Mouse (Mus musculus) thymus, adult 2 months (tissue): Measurements from ENCODE around the gene Gm21962.

Source experiments
- CTCF ChIP-seq: fragments of 200-500 bp; IDR thresholded peaks from 2 replicates; pipeline ENCODE4 v1.5.1; 2012; ENCODE audit warnings: mild to moderate bottlenecking, control low read depth, low read length, moderate library complexity, borderline replicate concordance; ENCODE audit not compliant: control insufficient read depth, poor library complexity, insufficient read depth; ENCODE audit errors: extremely low read depth
- POLR2A ChIP-seq: fragments of 200-500 bp; IDR thresholded peaks from 2 replicates; pipeline ENCODE4 v1.6.1; 2012; ENCODE audit warnings: mild to moderate bottlenecking, low read length, control low read depth, moderate library complexity; ENCODE audit not compliant: control insufficient read depth, poor library complexity, insufficient read depth; ENCODE audit errors: extremely low read depth

DNA sequence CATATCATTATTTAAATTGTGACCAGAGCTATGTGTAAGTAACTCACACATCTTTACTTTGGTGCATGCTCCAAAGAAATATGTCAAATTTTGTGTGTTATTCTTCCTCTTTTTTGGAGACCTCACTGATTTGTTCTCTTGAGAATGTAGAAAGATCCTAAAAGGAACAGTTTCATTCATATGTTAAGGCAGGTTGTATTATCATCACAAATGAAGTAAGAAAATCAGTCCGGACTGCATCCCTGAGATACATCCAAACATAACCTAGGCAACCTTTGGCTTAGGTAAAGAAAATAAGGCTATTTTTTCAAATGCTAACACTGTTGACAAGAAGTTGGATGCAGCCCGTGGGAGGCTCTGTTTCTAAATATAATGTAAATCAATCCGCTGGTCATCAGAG lies 28.8 kb upstream of the Gm21962 start:
- no peak for TF ChIP-seq CTCF
- no peak for TF ChIP-seq POLR2A
